Mouse (Mus musculus): ENCODE results near the gene Rplp0.

DNA sequence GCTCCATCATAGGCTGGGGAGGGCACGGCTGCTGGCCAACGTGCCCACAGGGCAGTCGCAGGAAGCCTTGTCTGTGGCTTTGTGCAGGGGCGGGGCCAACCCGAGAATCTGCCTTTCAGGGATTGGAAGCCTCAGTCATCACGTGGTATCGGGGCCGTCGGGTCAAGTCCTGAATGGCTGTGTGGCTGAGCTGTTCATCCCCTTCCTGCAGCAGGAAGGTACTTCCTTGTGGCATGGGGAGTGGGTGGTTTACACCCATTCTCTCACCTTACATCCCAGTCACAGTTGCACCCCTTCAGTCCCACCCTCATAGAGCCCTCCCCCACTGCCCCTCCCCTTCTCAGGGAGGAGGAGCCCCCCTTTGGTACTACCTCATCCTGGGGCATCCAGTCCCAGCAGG is 22.4 kb downstream of the Rplp0 start:
- TF ChIP-seq CTCF (IDR thresholded peaks at IDR 0.05; ENCODE audit: borderline replicate concordance, control insufficient read depth, extremely low read depth, insufficient read depth, low read length, poor library complexity) (no peak), POLR2A (IDR thresholded peaks at IDR 0.05; ENCODE audit: control insufficient read depth, extremely low read depth, insufficient read depth, low read length, poor library complexity) (no peak)
